Mouse (Mus musculus) cerebellum, postnatal 14 days (tissue): ENCODE results near the gene Baz1a.

ENCODE experiments used
- DNase-seq, 2 experiments: peaks; one replicate each; pipeline ENCODE4 v3.0.0; 2021; ENCODE audit warnings: mixed read lengths in 2 of 2

Gene Baz1a

DNA sequence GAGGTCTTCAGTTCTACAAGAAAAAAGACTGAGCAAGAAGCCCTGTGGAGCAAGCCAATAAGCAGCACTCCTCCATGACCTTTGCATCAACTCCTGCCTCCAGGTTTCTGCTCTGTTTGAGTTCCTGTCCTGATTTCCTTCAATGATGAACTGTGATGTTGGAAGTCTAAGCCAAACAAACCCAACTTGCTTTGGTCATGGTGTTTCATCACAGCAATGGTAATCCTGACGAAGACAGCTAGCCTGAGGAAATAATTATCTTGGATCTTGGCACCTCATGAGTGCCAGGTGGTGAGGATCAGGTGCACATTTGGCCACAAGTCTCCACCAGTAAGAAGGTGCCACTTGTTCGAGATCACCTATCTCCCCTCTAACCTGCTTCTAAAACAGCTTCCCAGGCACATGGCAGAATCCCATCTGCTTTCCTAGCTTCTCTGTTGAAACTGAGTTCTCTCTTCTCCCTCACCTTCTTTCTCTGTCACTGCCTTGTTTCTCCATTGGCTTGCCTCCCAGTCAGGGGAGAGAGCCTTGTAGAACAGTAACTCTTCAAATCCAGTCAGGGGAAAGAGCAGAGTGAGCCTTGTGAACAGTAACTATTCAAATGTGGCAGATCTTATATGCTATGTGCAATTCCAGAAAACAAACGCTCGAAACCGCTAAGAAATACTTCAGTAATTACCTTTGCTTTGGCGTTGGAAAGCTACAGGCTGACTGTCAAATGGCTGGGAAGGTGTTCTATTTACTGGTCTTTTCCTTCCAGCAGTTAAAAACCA, at the start of gene Baz1a:
TSS of gene Baz1a (minus strand) at position 723 of the 773 bp plus-strand sequence.
- peak; percentile 4 to 5 for DNase-seq

DNA sequence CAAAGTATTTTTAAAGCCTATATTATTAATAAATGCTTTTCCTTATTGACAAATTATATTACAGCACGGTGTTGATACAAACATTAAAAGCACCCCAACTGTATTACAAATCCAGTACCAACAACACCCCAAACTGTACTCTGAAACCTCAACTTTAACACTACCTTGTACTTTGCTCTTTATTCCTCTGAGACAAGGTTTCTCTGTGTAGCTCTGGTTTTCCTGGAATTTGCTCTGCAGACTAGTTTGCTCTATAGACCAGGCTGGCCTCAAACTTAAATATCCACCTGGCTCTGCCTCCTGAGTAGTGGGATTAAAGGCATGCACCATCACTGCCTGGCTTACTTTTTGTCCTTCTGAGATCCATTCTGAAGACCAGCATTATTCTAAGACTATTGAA, 48.0 kb upstream of the Baz1a start:
- DNase-seq: no peak

DNA sequence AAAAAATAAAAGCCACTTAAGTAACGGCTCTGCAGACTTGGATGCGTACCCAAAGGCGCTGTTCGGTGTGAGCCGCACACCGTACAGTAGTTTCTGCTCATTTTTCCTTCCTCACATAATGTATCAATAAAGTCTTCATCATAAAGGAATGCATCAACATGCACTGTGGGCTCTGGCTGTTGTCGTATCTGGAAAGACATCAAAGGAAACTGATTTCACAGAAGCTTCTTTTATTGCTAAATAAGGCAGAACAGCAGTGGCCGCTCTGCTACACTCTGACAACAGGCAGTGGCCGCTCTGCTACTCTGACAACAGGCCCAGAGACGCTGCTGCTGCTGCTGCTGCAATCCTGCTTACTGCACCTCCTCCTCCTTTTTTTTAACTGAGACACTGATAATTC, 46.9 kb upstream of the Baz1a start:
- DNase-seq: no peak

DNA sequence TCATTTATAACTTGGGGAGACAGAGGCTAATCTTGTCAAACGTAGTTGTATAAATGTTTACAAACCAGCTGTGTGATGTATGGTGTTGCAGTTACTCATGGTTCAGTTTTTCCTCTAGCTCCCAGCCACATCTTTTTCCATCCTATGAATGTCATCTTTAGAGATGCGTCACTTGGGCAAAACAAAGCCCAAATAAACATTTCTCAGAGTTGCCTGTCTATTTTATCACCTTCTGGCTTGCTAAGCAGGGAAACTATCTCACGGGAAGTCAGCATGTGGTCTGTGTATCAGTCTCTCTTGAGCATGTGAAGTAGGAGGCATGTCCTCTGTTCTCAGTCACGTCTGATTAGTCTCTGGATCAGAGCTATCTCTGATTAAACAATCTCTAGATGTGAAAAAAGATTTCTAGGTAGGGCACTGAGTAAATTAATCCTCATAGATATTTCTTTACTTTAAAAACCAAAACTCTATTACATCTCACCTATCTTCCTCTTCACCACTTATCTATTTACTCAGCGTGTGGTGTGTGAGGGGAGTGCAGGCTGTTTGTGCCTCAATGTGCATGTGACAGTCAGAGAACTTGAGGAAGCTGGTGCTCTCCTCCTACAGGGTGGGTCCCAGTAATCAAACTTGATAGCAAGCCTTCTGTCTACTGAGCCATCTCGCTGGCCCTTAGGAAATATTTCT, 46.2 kb upstream of the Baz1a start:
- DNase-seq: no peak

DNA sequence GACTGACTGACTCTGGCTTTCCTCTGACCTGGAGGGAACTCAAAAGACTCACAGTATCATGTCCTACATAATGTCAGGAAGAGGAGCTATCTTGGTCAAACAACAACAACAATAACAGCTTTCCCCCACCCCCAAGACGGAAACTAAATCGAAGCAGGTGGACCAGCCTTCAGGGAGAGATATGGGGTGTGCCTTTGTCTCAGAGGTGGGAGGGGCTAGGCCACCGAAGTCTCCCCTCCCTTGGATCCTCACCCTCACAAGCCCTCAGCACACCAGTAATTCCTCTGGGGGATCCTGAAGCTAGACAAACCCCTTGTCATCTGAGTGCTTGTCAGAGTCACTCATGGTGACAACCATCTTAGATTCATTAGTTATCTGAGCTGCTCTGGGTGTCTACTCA, 45.7 kb upstream of the Baz1a start:
- DNase-seq: no peak

DNA sequence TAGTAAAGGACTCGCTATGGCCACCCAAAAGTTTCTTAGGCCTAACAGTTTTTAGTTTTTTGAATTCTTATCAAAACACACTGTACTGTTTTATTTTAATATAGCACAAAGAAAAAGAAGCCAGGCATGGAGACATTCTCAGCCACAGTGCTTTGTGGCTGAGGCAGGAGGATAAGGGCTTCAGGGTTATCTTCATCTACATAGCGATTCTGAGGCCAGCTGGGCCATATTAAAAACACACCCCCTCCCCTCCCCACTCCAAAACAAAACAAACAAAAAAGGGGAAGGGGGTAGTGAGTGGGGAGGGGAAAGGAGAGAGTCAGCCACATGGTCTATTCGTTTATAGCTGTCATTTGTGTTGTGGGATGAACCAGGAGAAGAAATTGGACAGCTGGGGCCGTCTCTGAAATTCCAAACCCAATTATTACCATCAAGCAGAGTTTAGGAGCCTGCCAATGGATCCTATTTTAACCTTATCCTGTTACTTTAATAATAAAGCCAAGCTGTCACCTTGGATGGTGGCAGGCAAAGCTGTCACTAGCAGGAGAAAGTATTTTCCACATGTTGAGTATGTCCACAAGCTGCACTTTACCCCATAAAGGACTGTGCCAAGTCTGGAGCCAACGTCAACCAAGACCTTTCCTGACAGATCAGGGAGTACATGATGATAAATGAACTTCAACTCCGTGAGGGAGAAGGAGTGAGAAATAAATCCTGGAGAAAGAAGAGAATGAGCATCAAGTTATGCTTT, 44.9 kb upstream of the Baz1a start:
- no peak for DNase-seq

DNA sequence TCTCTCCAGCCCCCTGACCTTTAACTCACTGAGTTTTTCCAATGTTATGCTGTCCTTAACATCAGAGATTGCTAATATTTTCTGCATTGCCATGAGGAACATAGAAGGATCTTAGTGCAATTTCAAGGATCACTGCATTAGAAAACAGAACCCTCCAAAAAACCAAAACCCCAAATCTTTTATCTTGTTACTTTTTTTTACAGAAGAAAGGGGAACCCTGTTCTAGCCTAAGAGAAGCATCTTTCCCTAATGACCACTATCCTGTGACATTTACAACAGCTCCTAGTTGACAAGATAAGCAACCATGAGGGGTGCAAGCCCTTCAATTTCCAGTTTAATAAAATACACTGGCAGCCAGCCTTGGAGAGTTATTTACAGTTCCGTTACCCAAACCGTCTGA, 42.6 kb upstream of the Baz1a start:
- DNase-seq: no peak

DNA sequence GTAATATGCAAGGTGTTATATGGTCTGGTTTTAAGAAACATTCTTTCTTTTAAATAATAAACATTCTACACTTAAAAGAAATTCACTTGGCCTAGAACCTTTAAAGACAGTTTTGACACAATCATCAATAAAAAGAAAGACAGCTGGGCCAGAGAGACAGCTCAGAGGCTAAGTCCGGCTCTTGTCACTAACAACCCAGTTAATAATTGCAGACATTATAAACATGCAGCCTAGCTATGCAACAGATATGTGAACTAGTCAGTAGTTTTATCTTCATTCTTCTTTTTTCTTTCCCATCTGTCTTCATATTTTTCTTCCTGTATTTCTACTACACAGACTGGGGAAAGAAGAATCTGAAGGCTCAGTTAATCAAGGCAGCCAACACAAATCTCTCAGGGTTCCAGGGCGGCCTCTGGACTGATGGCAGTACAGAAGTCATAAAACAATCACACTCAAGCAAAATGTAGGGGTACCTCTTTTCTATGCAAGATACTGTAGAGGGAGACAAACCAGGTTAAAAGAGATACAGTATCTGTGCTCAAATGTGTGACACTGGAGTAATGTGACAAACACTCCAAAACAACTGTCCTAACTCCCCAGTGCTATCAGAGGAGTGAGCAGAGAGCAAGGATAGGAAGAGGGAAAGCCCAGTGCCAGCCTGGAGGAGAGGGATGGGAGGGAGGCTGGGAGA, 40.5 kb upstream of the Baz1a start:
- DNase-seq: no peak

DNA sequence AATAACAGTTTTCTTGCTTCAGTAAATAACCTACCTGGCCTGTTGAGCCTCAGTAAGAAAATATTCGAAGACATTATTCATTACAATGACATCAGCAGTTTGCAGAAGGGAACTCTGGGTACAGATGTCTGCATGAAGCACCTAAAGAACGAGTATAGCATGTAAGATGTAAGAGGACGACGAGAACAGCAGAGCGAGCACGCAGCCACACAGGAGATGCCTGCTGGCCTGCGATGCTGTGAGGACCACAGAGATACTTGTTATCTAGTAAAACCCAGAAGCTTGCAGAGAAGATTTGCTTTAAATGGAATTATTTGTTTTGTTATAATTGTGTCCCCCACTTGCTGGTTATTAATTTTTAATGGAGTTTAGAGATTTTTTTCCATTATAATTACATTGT, 39.1 kb upstream of the Baz1a start:
- DNase-seq: no peak

DNA sequence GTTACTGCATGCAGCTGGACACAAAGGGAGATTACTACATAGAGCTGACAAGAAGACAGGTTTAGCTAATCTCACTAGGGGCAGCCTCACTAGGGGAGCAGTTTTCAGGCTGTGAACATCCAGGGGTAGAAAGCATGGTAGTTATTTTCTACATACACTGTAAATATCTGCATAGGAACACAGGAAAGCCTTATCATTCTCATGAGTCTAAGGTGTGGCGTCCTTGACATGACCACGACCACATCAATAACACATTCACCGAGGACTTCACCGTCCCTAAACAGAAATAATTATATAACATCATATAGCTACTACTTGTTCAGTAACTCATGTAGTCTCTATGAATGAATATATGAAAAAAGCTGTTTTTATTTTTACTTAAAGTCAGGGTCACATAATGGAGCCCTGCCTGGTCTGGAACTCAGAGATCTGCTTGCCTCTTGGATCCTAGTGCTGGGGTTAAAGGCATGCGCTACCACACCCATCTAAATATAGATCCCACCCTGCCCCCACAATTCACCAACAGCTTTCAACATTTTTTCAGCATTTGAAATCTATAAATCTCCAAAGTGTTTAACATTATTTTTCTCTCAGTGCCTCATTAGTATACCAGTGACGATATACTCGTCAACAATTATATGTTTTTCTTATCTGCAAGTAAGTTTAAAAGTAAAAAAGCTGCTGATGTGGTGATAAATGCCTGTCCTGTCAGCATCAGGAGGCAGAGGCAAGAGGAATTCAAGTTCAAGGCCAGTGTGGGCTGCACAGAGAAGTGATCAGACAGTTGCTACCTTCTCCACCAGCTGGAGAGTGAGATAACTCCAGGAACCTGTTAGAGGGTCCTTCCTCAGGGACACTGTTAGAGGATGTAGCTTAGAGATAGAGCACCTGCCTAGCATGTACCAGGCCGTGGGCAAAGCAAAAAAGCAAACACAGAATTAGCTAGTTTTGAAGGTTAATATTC, 37.3 kb upstream of the Baz1a start:
- no peak for DNase-seq

DNA sequence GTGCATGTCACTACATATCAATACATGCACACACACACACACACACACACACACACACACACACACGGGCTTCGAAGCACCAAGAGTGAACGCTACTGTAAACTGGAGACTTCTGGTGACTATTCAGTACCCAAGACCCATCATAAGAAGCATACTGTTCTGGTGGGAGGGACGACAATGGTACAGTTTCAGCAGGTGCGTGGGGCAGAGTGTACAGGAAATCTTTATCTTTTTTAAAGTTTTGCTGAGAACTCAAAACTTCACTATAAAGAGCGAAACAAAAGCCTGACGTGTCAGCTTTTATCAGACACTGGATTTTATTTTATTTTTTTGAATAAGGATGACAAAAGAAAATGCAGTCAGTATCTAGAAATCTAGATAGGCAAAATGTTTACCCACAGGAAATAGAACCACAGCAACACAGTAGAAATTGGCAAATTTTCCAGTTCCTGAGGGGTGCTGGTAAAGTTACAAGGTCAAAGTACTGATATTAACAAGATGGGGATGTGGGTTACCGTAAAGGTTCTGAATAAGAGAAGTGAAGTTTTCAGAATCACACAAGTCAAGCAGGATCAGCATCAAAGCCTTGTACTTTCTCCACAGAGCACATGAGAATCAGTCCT, 35.7 kb upstream of the Baz1a start:
- no peak for DNase-seq

DNA sequence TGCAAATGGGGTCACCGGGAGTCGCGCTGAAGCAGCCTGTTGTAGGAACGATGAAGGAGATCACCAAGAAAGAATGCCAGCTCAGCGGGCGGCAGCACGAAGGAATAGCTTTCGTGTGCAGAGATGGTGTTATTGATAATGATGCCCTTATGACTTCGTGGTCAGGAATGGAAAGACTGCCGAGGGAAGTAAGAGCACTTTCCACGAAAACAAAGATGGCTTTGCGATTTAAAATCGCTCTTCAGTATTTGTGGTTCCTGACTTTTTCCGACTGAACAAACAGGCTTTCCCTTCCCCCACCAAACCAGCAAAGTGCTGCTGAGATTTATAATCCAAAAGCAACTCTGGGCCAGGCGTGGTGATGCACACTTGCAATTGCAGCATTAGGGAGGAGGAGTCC, 26.9 kb upstream of the Baz1a start:
- DNase-seq: no peak

DNA sequence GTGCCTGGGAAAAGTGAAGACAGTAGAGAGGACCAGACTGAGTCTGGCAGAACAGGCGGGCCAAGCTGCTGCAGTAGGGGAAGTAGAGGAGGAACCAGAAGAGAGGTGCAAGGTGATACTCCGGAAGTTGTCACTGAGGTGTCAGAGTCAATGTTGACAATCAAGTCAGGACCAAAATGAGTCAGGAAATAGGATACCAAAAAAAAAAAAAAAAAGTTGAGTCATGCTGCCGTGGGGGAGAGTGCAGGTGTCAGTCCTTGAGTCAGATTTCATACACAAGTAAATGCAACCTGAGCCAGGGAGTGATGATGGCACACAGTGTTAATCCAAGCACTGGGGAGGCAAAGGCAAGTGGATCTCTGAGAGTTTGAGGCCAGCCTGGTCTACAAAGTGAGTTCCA, 12.9 kb upstream of the Baz1a start:
- DNase-seq: no peak

DNA sequence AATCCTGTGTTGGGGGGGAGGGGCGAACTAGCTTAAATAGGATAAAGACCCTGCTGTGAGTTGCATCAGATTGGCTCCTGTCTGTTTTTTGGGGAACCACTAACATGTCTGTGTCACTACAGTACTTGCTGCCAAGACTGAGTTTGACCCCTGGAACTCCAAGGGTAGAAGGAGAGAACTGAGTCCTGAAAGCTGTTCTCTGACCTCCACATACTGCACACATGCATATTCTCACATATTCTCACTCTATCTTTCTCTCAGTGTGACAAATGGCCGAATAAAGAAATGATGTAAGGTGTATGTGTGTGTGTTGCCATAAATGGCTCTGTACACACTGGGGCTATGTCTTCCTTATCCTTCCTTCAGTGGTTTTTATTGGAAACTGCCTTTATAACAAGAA, 9.1 kb upstream of the Baz1a start:
- DNase-seq: no peak

DNA sequence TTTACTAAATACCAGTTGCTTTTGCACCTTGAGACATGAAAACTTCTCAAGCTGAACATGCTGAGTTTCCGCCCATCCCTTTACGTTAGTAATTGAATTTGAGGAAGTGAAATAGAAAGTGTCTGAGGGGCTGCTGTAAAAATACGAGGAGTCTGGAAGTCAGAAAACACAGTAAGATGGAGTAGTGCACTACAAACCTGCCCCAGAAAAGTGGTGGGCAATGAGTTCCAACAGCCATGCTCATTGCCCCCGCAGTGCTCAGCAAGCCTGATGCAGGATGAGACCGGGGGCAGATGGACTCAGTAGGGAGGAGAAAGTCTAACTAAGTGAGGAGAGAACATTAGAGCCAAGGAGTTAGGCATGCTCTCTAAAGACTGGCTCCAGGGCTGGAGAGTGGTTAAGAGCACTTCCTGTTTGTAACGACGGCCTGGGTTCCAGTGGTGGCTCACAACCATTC, 5.3 kb upstream of the Baz1a start:
- no peak for DNase-seq

DNA sequence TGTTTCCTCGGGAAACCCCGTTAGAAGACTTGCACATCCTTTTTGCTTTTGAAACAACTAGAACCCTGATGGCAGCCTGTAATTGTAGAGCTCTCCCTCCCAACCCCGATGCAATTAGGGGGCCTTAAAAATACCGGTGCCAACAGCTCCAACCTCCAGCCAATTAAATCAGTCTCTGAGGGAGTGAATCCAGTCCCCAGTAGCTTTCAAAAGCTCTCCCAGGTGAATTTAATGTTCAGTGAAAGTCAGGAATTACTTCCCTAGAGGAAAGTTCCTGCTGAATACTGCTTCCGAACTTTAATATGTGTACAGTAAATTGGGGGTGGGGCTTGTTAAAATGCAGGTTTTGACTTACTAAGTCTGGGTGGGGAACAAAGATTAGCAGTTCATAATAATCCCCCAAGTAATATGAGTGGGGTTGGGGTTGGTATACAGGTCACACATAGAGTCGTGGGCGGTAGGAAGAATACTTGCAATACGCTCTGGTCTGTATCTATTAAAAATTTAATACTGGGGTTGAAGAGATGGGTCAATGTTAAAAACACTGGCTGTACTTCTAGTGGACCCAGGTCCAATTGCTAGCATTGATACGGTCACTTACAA, 3.1 kb upstream of the Baz1a start:
- no peak for DNase-seq

DNA sequence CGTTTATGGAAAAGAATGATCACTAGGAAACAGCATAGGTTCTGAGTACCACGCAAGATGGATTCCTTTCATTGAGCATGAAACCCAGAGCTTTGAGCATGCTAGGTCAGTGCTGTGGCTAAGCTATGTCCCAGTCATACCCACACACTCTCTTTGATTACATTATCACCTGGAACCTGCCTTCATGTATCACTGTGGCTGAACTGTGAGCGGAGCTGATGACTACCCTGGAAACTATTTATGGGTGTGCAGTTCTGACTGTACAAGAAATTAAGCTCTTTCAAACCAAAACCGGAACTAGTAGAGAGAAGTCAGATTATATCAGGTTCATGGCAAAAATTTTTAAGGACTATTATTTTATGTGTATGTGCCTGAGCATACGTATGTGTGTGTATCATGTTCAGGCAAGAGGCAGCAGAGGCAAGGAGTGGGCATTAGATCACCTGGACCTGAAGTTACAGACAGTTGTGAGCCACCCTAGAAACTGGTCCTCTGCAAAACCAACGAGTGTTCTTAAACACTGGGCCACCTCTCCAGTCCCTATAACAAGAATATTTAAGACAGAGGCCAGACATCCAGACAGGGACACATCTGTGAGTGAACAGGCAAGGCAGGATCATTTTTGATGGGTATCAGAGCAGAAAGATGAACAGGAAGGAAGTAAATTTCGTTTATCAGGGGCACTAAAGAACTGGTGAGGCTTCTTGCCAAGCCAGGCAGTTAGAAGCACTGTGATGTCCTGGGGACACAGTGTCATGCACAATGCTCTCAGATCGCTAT, 2.4 kb upstream of the Baz1a start:
- DNase-seq: no peak

DNA sequence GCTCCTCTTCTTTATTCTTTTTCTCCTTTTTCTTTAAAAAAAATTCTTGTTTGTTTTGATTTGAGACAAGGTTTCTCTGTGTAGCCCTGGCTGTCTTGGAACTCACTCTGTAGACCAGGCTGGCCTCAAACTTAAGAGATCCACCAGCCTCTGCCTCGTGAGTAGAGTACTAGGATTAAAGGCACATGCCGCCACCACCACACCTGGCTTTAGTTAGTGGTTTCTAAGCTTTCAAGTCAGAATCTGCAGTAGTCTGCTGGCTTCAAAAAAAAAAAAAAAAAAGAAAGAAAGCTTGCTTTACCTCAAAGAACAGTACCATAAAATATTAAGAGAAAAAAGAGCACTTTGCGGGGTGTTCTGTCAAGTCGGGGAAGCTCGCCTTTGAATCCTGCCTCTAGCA, 1.3 kb upstream of the Baz1a start:
- no peak for DNase-seq

DNA sequence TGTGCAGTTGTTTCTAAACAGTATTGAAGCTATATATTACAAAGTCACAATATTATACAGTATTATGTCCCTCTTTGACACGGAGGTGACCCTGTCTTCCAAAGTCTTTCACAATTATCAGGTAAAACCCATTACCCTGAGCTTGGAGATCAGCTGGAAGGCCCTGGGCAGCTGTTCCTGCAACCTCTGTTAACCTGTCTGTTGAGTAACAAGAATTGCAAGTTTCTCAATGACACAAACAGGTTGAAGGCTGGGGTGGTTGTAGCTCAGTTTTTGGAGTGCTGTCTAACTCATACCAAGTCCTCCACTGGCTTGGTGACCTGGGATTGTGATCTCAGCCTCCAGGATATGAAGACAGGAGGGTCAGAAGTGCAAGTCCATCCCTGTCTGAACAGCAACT, 1.1 kb downstream of the Baz1a start:
- no peak for DNase-seq

DNA sequence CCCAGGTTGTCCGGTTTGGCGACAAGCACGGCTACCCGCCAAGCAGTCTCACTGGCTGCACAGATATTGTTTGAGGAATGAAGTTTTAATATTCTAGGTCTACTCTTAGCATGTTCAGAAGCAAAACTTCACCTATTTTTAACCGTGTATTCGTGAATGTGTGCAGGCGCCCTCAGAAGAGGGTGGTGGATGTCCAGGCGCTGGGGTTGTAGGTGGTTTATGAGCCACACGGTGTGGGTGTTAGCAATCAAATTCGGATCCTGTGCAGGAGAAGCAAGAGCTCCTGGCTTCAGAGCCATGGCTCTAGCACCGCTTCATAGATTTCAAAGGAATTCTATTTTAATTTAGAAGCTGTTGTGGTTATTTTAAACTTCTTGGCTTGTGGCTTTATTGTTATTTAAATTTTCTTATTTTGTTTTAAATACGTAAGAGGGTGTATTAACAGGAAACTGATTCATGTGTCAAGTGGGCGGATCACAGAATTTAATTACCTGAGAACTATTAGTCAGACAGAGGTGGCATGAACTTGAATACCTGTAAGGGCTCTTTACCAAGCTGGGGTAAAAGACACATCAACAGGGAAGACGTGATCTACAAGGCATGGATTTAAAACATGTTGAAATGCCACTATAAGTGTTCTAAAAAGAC, 6.7 kb downstream of the Baz1a start:
- DNase-seq: no peak
